Mouse (Mus musculus): ENCODE results near the gene Snx32.

DNA sequence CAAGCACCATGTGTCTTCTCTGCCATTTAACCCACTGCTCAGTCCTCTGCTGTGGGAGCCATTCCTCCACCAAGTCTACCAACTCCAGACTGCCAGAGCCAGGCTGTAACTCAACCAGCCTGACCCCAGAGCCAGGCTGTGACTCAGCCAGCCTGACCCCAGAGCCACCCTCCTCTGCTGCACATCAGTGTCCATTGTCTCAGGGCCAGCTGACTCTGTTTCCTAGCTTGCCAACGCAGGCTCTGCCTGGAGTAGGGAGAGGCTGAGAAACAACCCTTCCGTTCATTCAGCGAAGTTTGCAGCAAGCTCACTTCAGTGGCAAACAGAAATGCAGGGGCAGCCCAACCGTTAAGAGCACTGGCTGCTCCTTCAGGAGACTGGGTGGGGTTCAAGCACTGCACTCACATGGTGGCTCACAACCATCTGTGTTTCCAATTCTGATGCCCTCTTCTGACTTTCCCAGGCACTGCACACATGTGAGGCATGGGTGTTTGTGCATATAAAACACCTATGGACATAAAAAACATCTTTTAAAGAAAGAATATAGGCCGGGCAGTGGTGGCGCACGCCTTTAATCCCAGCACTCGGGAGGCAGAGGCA is 6.7 kb upstream of the Snx32 start:
- TF ChIP-seq CTCF (IDR thresholded peaks at IDR 0.05; ENCODE audit: control insufficient read depth, insufficient read depth, insufficient read length) (no peak), FOSL1 (IDR thresholded peaks at IDR 0.05; ENCODE audit: insufficient read depth, low read length, poor library complexity, severe bottlenecking) (no peak), USF1 (IDR thresholded peaks at IDR 0.05; ENCODE audit: low read depth) (no peak), MAX (IDR thresholded peaks at IDR 0.05) (no peak)
